Mouse (Mus musculus) midbrain, embryonic 13.5 days (tissue): ENCODE measurements at regions not wholly inside any gene's neighbourhood (a gene's known extent, or its start where the extent isn't known, plus 50 kb on each side); places are given as distances from the start of the nearest gene placed in this dataset.

Source experiments
- ATAC-seq: fragments of 200-750 bp; cut with Nextera tagmentation; 2 replicates; pipeline ENCODE4 v1.8.0; 2017; ENCODE audit warnings: mild to moderate bottlenecking, moderate TSS enrichment, moderate library complexity
- H3K27ac ChIP-seq: fragments of 300-500 bp; sonication (generic); 2 replicates; pipeline ENCODE4 v1.5.1; 2015; ENCODE audit warnings: inconsistent platforms, mild to moderate bottlenecking, moderate library complexity
- H3K27me3 ChIP-seq: fragments of 300-500 bp; sonication (generic); 2 replicates; pipeline ENCODE4 v1.6.1; 2015; ENCODE audit warnings: mild to moderate bottlenecking, inconsistent platforms
- H3K36me3 ChIP-seq: fragments of 300-500 bp; sonication (generic); 2 replicates; pipeline ENCODE4 v1.6.1; 2015; ENCODE audit warnings: mild to moderate bottlenecking, inconsistent platforms
- H3K4me1 ChIP-seq: fragments of 300-500 bp; sonication (generic); replicated peaks from 2 replicates; pipeline ENCODE4 v1.6.1; 2015; ENCODE audit warnings: inconsistent platforms
- H3K4me2 ChIP-seq: fragments of 300-500 bp; sonication (generic); replicated peaks from 2 replicates; pipeline ENCODE4 v1.6.1; 2015; ENCODE audit warnings: moderate library complexity, mild to moderate bottlenecking, inconsistent platforms
- H3K4me3 ChIP-seq: fragments of 300-500 bp; sonication (generic); replicated peaks from 2 replicates; pipeline ENCODE4 v1.5.1; 2015; ENCODE audit warnings: mild to moderate bottlenecking, inconsistent platforms
- H3K9ac ChIP-seq: fragments of 300-500 bp; sonication (generic); replicated peaks from 2 replicates; pipeline ENCODE4 v1.6.1; 2015; ENCODE audit warnings: mild to moderate bottlenecking, inconsistent platforms
- H3K9me3 ChIP-seq: fragments of 300-500 bp; sonication (generic); 2 replicates; pipeline ENCODE4 v1.6.1; 2016; ENCODE audit warnings: mild to moderate bottlenecking, inconsistent platforms
- WGBS: fragments of 180-500 bp; shearing (Covaris S2); methylation state at CpG from one replicate; pipeline ENCODE4 v1.1.7; 2015; 5-methylcytosine and 5-hydroxymethylcytosine counted together

DNA sequence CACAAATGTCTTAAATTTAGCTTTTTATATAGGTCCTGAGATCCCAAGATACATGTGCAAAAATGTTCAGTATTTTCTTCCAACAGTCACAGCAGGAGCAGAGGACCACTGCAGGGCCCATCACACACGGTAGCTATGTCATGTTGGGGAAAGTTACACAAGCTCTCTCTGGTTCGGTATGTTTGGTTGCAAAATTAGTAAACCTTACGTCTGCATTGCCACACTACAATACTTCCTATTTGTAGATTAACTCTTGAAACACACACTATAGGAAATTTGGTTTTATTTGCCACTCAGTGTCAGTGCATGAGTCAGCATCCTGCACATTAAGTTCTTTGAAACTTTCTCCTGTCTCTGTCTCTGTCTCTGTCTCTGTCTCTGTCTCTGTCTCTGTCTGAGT, 82.0 kb downstream of the Cth start:
- Histone ChIP-seq H3K27me3 (no peaks in the 10 kb centered on the region), H3K27ac (no peak overlapping the region), H3K9me3 (no peaks in the 10 kb centered on the region), H3K4me3 (no peak overlapping the region), H3K9ac (no peak overlapping the region), H3K36me3 (no peaks in the 10 kb centered on the region), H3K4me2 (no peak overlapping the region), H3K4me1 (0 out of 2 replicates have a peak, but pooled peaks cover 4% of the 10 kb centered on the region)
- 86% methylated on average over 3 of the region's 3 CpGs for WGBS
- ATAC-seq = no peak

DNA sequence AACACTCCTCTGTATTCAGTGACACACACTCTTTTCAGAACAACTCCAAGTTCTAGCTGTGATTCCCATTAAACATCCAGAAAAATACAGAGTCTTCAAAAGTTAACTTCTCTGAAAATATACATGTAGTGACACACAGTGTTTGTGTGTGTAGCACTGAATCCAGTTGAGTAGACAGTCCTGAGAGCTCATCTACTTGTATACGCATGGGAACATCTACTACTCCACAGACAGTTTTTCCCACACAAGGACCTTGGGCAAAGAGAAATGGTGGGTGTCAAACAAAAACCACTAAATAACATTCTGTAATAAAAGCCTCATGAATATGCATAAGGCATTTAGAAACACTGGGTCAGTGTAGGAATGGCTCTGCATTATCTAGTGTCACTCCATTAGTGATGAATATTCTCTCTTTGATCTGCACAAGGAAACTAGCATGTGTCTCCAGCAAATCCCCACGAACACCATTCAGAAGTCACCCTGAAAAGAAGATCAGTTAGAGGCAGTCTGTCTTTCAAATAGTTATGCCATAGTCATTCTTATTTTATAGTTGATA, 83.6 kb downstream of the Cth start:
- H3K4me1 ChIP-seq = 0 out of 2 replicates have a peak, but pooled peaks cover 4% of the 10 kb centered on the region
- 35% methylated on average over 2 of the region's 2 CpGs for WGBS
- H3K36me3 ChIP-seq = no peaks in the 10 kb centered on the region
- H3K27ac ChIP-seq = no peak overlapping the region
- H3K4me3 ChIP-seq = no peak overlapping the region
- H3K9me3 ChIP-seq = no peaks in the 10 kb centered on the region
- no peak overlapping the region for H3K9ac ChIP-seq
- H3K27me3 ChIP-seq = no peaks in the 10 kb centered on the region
- ATAC-seq = peak; percentile 65; the same call in 1 of the 2 replicates
- H3K4me2 ChIP-seq = no peak overlapping the region

DNA sequence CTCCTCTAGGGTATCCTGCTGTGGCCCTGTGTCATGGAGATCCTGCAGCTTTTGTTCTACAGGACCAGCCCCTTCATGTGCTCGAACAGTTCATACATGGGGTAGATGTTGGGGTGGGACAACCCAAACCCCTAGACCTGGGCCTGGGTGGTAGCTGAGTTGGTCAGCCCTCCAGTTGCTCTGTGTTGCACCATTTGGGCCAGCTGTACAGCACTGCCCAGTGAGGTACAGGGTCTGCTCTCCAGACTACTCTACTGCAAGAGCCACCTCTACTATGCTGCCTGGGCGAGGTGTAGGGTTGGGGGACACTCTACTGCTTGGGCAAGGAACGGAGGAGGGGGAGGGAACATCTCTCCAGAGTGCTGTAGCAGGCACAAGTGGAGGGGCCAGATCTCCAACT, 120.6 kb downstream of the Cth start:
- 52% methylated on average over 3 of the region's 3 CpGs for WGBS
- H3K4me3 ChIP-seq = no peak overlapping the region
- no peak overlapping the region for H3K27ac ChIP-seq
- no peaks in the 10 kb centered on the region for H3K4me1 ChIP-seq
- H3K27me3 ChIP-seq = no peaks in the 10 kb centered on the region
- H3K9me3 ChIP-seq = no peaks in the 10 kb centered on the region
- H3K36me3 ChIP-seq = no peaks in the 10 kb centered on the region
- ATAC-seq = no peak
- H3K9ac ChIP-seq = no peak overlapping the region
- no peak overlapping the region for H3K4me2 ChIP-seq

GRCm38 (mm10) chr3:157803356-157803755, 121.5 kb downstream of the Cth start:
- Histone ChIP-seq H3K27me3 (no peaks in the 10 kb centered on the region), H3K27ac (no peak overlapping the region), H3K4me3 (no peak overlapping the region), H3K9me3 (no peaks in the 10 kb centered on the region), H3K9ac (no peak overlapping the region), H3K4me1 (no peaks in the 10 kb centered on the region), H3K36me3 (no peaks in the 10 kb centered on the region), H3K4me2 (no peak overlapping the region)
- ATAC-seq = no peak
- WGBS = 69% methylated on average over 4 of the region's 4 CpGs

DNA sequence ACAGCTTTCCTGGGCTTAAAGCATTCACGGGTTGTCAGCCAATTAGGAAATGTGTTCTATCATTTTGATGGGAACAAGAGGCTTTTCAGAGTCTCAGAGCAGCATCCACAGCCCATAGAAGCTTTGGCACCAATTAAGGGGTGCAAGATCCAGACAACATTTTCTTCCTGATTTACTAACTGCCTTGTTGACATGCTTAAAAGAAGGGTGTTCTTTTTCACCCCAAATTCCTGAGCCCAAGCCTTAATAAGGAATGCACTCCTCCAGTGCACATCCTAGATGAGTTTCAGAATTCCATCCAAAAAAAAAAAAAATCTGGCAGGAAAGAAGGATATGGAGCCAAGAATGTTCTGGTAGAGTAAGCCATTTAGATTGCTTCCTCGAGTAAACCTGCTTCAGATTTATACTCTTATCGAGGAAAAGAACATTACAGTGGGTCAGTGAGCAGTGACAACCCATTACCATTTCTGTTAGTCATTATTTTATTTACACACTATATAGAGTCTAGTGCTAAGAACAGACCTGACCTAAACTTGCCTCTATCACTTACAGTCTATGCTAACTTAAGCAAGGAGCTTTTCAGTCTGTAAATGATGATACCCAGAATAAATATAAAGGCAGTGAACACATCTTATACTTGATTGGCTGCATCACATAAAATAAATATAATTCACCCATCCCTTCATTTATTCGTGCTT, 137.2 kb downstream of the Cth start:
- no peaks in the 10 kb centered on the region for H3K9me3 ChIP-seq
- no peak for ATAC-seq

DNA sequence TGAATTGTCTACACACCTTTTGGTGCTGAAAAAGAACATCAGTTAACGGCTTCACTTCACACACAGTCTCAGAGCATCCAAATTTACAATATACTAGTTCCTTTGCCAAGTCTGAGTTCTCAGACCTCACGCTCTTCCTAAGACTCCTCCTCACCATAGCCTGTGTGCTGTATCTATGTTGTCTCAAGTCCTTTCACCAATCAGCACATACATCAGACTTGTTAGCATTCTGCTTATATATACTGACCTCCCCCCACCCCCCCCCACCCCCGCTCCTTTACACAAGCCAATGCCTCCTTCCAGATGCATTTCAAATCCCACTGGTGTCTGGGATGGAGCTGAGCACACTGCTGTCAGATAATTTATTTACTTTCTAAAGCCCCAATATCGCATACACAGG, 143.8 kb downstream of the Cth start:
- Histone ChIP-seq H3K27me3 (no peaks in the 10 kb centered on the region), H3K4me3 (no peak overlapping the region), H3K9me3 (no peaks in the 10 kb centered on the region), H3K4me1 (no peaks in the 10 kb centered on the region), H3K9ac (no peak overlapping the region), H3K36me3 (no peaks in the 10 kb centered on the region), H3K27ac (no peak overlapping the region), H3K4me2 (no peak overlapping the region)
- ATAC-seq = no peak
- 81% methylated on average over 4 of the region's 4 CpGs for whole genome bisulfite sequencing

More for the DNA sequence above, 137.2 kb downstream of the Cth start:
- Histone ChIP-seq H3K4me3 (no peak overlapping the region), H3K27me3 (no peaks in the 10 kb centered on the region), H3K4me2 (no peak overlapping the region), H3K36me3 (no peaks in the 10 kb centered on the region), H3K9ac (no peak overlapping the region), H3K4me1 (no peaks in the 10 kb centered on the region), H3K27ac (no peak overlapping the region)
- 80% methylated on average over 4 of the region's 4 CpGs for WGBS

- Histone ChIP-seq H3K4me1 (no peaks in the 10 kb centered on the region), H3K27me3 (no peaks in the 10 kb centered on the region), H3K9ac (no peak overlapping the region), H3K4me2 (no peak overlapping the region), H3K9me3 (no peaks in the 10 kb centered on the region), H3K4me3 (no peak overlapping the region), H3K36me3 (no peaks in the 10 kb centered on the region), H3K27ac (no peak overlapping the region)
- 95% methylated on average over 1 of the region's 1 CpGs for WGBS
- no peak for ATAC-seq
Measured at GRCm38 (mm10) chr3:157777779-157778178, 147.1 kb downstream of the Cth start.

GRCm38 (mm10) chr3:157763487-157764199, 161.2 kb downstream of the Cth start:
- no peaks in the 10 kb centered on the region for H3K36me3 ChIP-seq
- H3K9ac ChIP-seq = no peak overlapping the region
- H3K27me3 ChIP-seq = no peaks in the 10 kb centered on the region
- no peak overlapping the region for H3K4me2 ChIP-seq
- no peaks in the 10 kb centered on the region for H3K9me3 ChIP-seq
- 48% methylated on average over 6 of the region's 6 CpGs for WGBS
- H3K27ac ChIP-seq = no peak overlapping the region
- no peak overlapping the region for H3K4me3 ChIP-seq
- no peak for ATAC-seq
- H3K4me1 ChIP-seq = 0 out of 2 replicates have a peak, but pooled peaks cover 3% of the 10 kb centered on the region

DNA sequence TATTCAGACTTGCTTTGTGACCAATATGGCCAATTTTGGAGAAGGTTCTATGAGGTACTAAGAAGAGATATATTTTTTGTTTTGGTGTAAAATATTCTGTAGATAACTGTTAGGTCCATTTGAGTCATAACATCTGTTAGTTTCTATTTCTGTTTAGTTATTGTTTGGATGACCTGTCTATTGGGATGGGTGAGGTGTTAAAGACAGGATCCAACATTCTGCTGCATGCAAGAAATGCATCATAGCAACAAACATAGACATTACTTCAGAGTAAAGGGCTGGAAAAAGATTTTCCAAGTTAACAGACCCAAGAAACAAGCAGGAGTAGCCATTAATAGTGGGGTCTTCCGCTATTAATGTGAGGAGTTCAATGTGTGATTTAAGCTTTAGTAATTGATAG, 165.0 kb downstream of the Cth start:
- Histone ChIP-seq H3K9me3 (no peaks in the 10 kb centered on the region), H3K4me3 (no peak overlapping the region), H3K9ac (no peak overlapping the region), H3K27me3 (no peaks in the 10 kb centered on the region), H3K36me3 (no peaks in the 10 kb centered on the region), H3K27ac (no peak overlapping the region), H3K4me1 (0 out of 2 replicates have a peak, but pooled peaks cover 3% of the 10 kb centered on the region), H3K4me2 (no peak overlapping the region)
- 95% methylated on average over 1 of the region's 1 CpGs for WGBS
- no peak for ATAC-seq

- no peaks in the 10 kb centered on the region for H3K4me1 ChIP-seq
- ATAC-seq = no peak
- no peaks in the 10 kb centered on the region for H3K27me3 ChIP-seq
- 82% methylated on average over 4 of the region's 4 CpGs for WGBS
- H3K4me2 ChIP-seq = no peak overlapping the region
- no peak overlapping the region for H3K4me3 ChIP-seq
- H3K27ac ChIP-seq = no peak overlapping the region
- no peaks in the 10 kb centered on the region for H3K36me3 ChIP-seq
- no peak overlapping the region for H3K9ac ChIP-seq
- H3K9me3 ChIP-seq = no peaks in the 10 kb centered on the region
Measured at GRCm38 (mm10) chr3:157754826-157755225, 170.1 kb downstream of the Cth start.

DNA sequence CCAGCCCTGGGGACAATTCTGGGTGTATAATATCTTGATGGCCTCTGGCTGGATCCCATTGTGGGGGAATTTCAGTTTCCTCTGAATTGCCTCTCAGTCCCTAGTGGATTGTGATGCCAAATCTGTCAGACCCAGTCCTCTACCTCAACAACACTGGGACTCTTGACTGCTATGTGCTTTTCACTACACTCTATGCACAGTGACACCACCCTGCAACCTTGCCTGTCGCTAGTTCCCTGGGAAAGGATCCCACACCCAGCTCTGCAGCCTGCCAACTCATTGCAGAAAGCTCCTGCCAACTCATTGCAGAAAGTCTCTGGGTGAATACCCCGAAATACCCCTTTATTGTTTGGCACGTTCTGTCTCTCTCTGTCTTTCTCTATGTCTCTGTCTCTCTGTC, 174.6 kb downstream of the Cth start:
- Histone ChIP-seq H3K9ac (no peak overlapping the region), H3K27ac (no peak overlapping the region), H3K4me1 (no peaks in the 10 kb centered on the region), H3K27me3 (no peaks in the 10 kb centered on the region), H3K4me2 (no peak overlapping the region), H3K36me3 (no peaks in the 10 kb centered on the region), H3K4me3 (no peak overlapping the region), H3K9me3 (no peaks in the 10 kb centered on the region)
- 76% methylated on average over 3 of the region's 3 CpGs for WGBS
- ATAC-seq = no peak

- H3K36me3 ChIP-seq = no peaks in the 10 kb centered on the region
- H3K4me2 ChIP-seq = no peak overlapping the region
- no peak overlapping the region for H3K27ac ChIP-seq
- no peak overlapping the region for H3K4me3 ChIP-seq
- 75% methylated on average over 3 of the region's 3 CpGs for WGBS
- H3K4me1 ChIP-seq = no peaks in the 10 kb centered on the region
- no peaks in the 10 kb centered on the region for H3K9me3 ChIP-seq
- ATAC-seq = no peak
- H3K9ac ChIP-seq = no peak overlapping the region
- no peaks in the 10 kb centered on the region for H3K27me3 ChIP-seq
Measured at GRCm38 (mm10) chr3:157748395-157749037, 176.4 kb downstream of the Cth start.
